In the genomic region with DNA sequence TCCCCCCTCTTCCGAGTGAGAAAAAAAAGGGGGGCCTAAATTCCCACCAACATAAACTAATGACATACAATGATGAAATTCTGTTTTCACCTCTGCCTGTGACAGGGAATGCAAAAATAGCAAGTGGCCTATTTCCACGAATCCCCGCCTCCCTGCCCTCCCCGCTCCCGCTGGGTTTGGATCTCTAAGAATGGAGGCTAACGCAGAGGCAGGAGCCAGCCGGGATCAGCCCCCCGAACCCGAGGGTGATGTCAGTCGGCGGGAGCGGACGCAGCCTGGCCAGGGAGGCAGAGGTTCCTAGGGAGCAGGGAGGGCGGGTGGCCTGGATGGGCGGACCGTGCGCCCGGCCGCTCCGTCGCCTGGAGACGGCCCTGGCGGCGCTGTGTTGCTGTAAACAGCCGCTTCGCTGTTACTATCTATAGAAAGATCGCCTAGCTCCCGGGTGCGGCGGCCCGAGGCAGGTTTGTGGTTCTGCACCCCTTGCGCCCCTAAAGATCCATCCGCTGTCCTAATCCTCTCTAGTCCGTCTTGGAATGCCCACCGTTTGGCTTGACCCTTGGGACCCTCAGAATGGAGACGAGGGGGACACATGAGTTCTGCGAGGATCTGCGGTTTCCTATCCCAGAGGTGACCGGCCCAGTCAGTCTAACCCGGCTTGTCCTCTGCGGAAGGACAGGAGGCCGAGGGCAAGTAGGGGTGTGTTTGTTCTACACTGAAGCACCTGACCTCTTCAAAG, we compare ENCODE assay signal across 8 mouse cellular contexts. TPM values are rescaled to one million over a fixed set of nuclear protein-coding genes. Genes with fewer than 3 reads are reported as not detected.
DNase-seq lines count a peak whose midpoint lies in the region; ATAC-seq and TF ChIP-seq lines count a peak whose summit lies in the region.

No protein-coding gene starts in this region.

- no peak; the same call in 1 of the 2 replicates for TF ChIP-seq POLR2A in cerebellum, adult 2 months (IDR thresholded peaks at IDR 0.05; ENCODE audit: borderline replicate concordance, insufficient read depth, low read length)

- intact Hi-C loops in gastrocnemius, adult 2 months (cut with DNase I) = loop anchor here (1.0 to 2.0 kb wide), 2 partner anchors 17 to 35 kb away; no protein-coding TSS in a partner anchor
- intact Hi-C loops in left cerebral cortex, postnatal 25 days (cut with DNase I) = loop anchor here (2.0 to 5.0 kb wide), 2 partner anchors 35 to 95 kb away; no protein-coding TSS in a partner anchor

- peak overlapping the region; percentile 96 for H3K4me2 ChIP-seq in hindbrain, embryonic 16.5 days (ENCODE audit: low read length)

- H3K9me3 ChIP-seq in hindbrain, embryonic 16.5 days (ENCODE audit: control insufficient read depth, low read length) = no peaks in the 10 kb centered on the region

- peaks cover 7% of the 10 kb centered on the region; the same call in 1 of the 2 replicates for H3K4me1 ChIP-seq in cerebellum, adult 2 months (ENCODE audit: control insufficient read depth, insufficient read depth, low read length)
- H3K4me1 ChIP-seq in hindbrain, embryonic 16.5 days (ENCODE audit: control insufficient read depth, insufficient read depth, low read depth, low read length) = peaks cover 25% of the 10 kb centered on the region

- DNase-seq in Patski (ENCODE audit: low read depth, low spot score) = peak; percentile 39
- peak; percentile 87 to 88 for DNase-seq in cerebellum, adult 2 months
- peak; percentile 95 for DNase-seq in gastrocnemius, adult 2 months
- peak; percentile 55 to 74 for DNase-seq in left cerebral cortex, postnatal 25 days (ENCODE audit: low spot score in 2 of 2)
- DNase-seq in right cerebral cortex, adult 18-20 months = peak; percentile 71
- peak; percentile 77 to 84 for DNase-seq in urinary bladder, postnatal 4 days (ENCODE audit: low spot score in 2 of 2)

- peak overlapping the region; percentile 58 for H3K27ac ChIP-seq in cerebellum, adult 2 months (ENCODE audit: insufficient read depth, low read length)
- H3K27ac ChIP-seq in gastrocnemius, adult 2 months = peak overlapping the region; percentile 100
- peak overlapping the region; percentile 71 for H3K27ac ChIP-seq in hindbrain, embryonic 16.5 days (ENCODE audit: low read depth, low read length)

- peak overlapping the region; percentile 71 for H3K9ac ChIP-seq in hindbrain, embryonic 16.5 days (ENCODE audit: low read depth, low read length)

- no peaks in the 10 kb centered on the region for H3K27me3 ChIP-seq in Patski
- no peaks in the 10 kb centered on the region for H3K27me3 ChIP-seq in cerebellum, adult 2 months (ENCODE audit: control insufficient read depth, insufficient read depth, low read length)
- H3K27me3 ChIP-seq in hindbrain, embryonic 16.5 days (replicated peaks; ENCODE audit: control insufficient read depth, insufficient read depth, low read length) = peaks cover 11% of the 10 kb centered on the region

- POLR2A ChIA-PET in Patski (lab: Charles Lee) = interaction anchor here (0.5 to 2.5 kb wide), 7 partner anchors 11 to 125 kb away, joined by 3 to 10 read pairs (median 4); no protein-coding TSS in a partner anchor

- in situ Hi-C loops in Patski (cut with MboI; ENCODE audit: low pct_unique_long_range_greater_than_20kb) = no loop called here

- CTCF ChIA-PET in Patski (lab: Charles Lee) = interaction anchor here (2.5 to 2.6 kb wide), 2 partner anchors 14 to 125 kb away, joined by 7 to 8 read pairs; no protein-coding TSS in a partner anchor

- WGBS in cerebellum, adult 2 months = under 1% methylated on average over 42 of the region's 42 CpGs
- under 1% methylated on average over 40 of the region's 42 CpGs for WGBS in hindbrain, embryonic 16.5 days

- no peaks in the 10 kb centered on the region for H3K36me3 ChIP-seq in hindbrain, embryonic 16.5 days (ENCODE audit: control insufficient read depth, insufficient read depth, low read length)

- no peak for TF ChIP-seq CTCF in Patski (IDR thresholded peaks at IDR 0.05)
- no peak for TF ChIP-seq CTCF in cerebellum, adult 2 months (IDR thresholded peaks at IDR 0.05; ENCODE audit: borderline replicate concordance, insufficient read depth, low read depth, low read length)
- no peak for TF ChIP-seq CTCF in gastrocnemius, adult 2 months (IDR thresholded peaks at IDR 0.05)

- H3K4me3 ChIP-seq in cerebellum, adult 2 months (replicated peaks; ENCODE audit: insufficient read depth, low read depth, low read length) = peak overlapping the region; percentile 79
- peak overlapping the region; percentile 90 for H3K4me3 ChIP-seq in gastrocnemius, adult 2 months
- H3K4me3 ChIP-seq in hindbrain, embryonic 16.5 days (ENCODE audit: low read length) = peak overlapping the region; percentile 42

- ATAC-seq in Patski = peak; percentile 46
- peak; percentile 47 for ATAC-seq in hindbrain, embryonic 16.5 days
- ATAC-seq in megakaryocyte progenitor cell, adult 5-6 weeks (replicated peaks; ENCODE audit: poor library complexity) = peak; percentile 40

RNA-seq across cellular contexts. Expression of gene Fos, which starts 1.6 kb away (rescaled TPM):
- polyA plus RNA-seq in Patski (2021) = 678 TPM
- 16.6 and 22.4 TPM in 2 replicates for polyA plus RNA-seq in cerebellum, adult 2 months (2012; rRNA removed)
- 1 to 10 TPM; 3.6 to 8.7 TPM for total RNA-seq in gastrocnemius, adult 2 months (2021)
- 3.9 and 4.3 TPM in 2 replicates for polyA plus RNA-seq in hindbrain, embryonic 16.5 days (2015; fragmentation: Nextera tagmentation; extraction: Ambion mirVana)
- total RNA-seq in left cerebral cortex, postnatal 25 days (2021) = 10 to 100 TPM; 47.2 to 55.9 TPM
- 94.5 and 144 TPM in 2 replicates for total RNA-seq in megakaryocyte progenitor cell, adult 5-6 weeks (2015)
- 72.4 and 111 TPM in 2 replicates for total RNA-seq in megakaryocyte progenitor cell, adult 5-6 weeks (2017)

Comparison
In these comparisons a context has a peak if more than half of its experiments do, and no peak if none do; other contexts are left out.
1. Peak in every context shown above with its lines: DNase-seq, ATAC-seq, H3K4me3 ChIP-seq and H3K27ac ChIP-seq.
2. DNase-seq: peak in every context shown above with its lines; median percentile 95 in gastrocnemius, adult 2 months; 88 in cerebellum, adult 2 months; 80 in urinary bladder, postnatal 4 days; 71 in right cerebral cortex, adult 18-20 months; 64 in left cerebral cortex, postnatal 25 days; 39 in Patski.
3. RNA of gene Fos, which starts 1.6 kb away (total RNA-seq): 72.4 to 144 TPM in megakaryocyte progenitor cell, adult 5-6 weeks and 47.2 to 55.9 TPM in left cerebral cortex, postnatal 25 days; 3.6 to 8.7 TPM in gastrocnemius, adult 2 months; every median in the first group is over 4 times any median in the second.